Mouse (Mus musculus): ENCODE measurements around the gene Neo1. TPM values are rescaled to one million over a fixed set of nuclear protein-coding genes. Genes with fewer than 3 reads are reported as not detected.

Neo1 gene
- total RNA-seq (2014; fragmentation: Nextera tagmentation) (0.30 TPM in 1 of 2 replicates, not detected in the other), total RNA-seq (2017) (1.2 and 1.7 TPM in 2 replicates), polyA plus RNA-seq (2012) (not detected in 2 replicates)

- ATAC-seq (ENCODE audit: extremely low read depth, insufficient number of reproducible peaks, low FRiP score, poor library complexity, severe bottlenecking) (no peak), DNase-seq (ENCODE audit: low spot score) (no peak)
- TF ChIP-seq CTCF (IDR thresholded peaks at IDR 0.05; ENCODE audit: low read depth, low read length) (no peak), TAL1 (conservative IDR thresholded peaks at IDR 0.05; ENCODE audit: low read depth, low read length) (no peak), GATA2 (IDR thresholded peaks at IDR 0.05; ENCODE audit: borderline replicate concordance, low read depth, low read length) (no peak), GATA1 (IDR thresholded peaks at IDR 0.05; ENCODE audit: borderline replicate concordance, low read length) (no peak), POLR2AphosphoS5 (IDR thresholded peaks at IDR 0.05; ENCODE audit: insufficient replicate concordance, low read depth, low read length) (no peak)
- Histone ChIP-seq H3K4me3 (ENCODE audit: low read depth, low read length) (no peak within 1 kb of the TSS), H3K36me3 (replicated peaks) (no peaks in the 10 kb centered on the region), H3K4me1 (ENCODE audit: insufficient read depth, low read depth, low read length) (no peaks in the 10 kb centered on the region), H3K27me3 (ENCODE audit: insufficient read depth, low read length) (peaks cover 6% of the 10 kb centered on the region; the same call in 1 of the 2 replicates), H3K9me3 (replicated peaks) (peaks cover 18% of the 10 kb centered on the region)
These were observed at the start of gene Neo1 for GRCm38 (mm10) chr9:59036159-59036731. Neo1 (minus strand) TSS chr9:59036441.

GRCm38 (mm10) chr9:59075632-59076031, 39.4 kb upstream of the Neo1 start:
- DNase-seq (ENCODE audit: low spot score) (no peak), ATAC-seq (ENCODE audit: extremely low read depth, insufficient number of reproducible peaks, low FRiP score, poor library complexity, severe bottlenecking) (no peak)
- Histone ChIP-seq H3K4me3 (ENCODE audit: low read depth, low read length) (no peak overlapping the region), H3K9me3 (replicated peaks) (no peaks in the 10 kb centered on the region), H3K27me3 (ENCODE audit: insufficient read depth, low read length) (peaks cover 4% of the 10 kb centered on the region), H3K36me3 (replicated peaks) (no peaks in the 10 kb centered on the region), H3K4me1 (ENCODE audit: insufficient read depth, low read depth, low read length) (no peaks in the 10 kb centered on the region)
- TF ChIP-seq GATA2 (IDR thresholded peaks at IDR 0.05; ENCODE audit: borderline replicate concordance, low read depth, low read length) (no peak), GATA1 (IDR thresholded peaks at IDR 0.05; ENCODE audit: borderline replicate concordance, low read length) (no peak), TAL1 (conservative IDR thresholded peaks at IDR 0.05; ENCODE audit: low read depth, low read length) (no peak), POLR2AphosphoS5 (IDR thresholded peaks at IDR 0.05; ENCODE audit: insufficient replicate concordance, low read depth, low read length) (no peak), CTCF (IDR thresholded peaks at IDR 0.05; ENCODE audit: low read depth, low read length) (no peak)

- no peak overlapping the region for H3K4me3 ChIP-seq (ENCODE audit: low read depth, low read length)
These were observed 37.6 kb upstream of the Neo1 start for GRCm38 (mm10) chr9:59073887-59074286.

GRCm38 (mm10) chr9:59072076-59072777, 36.0 kb upstream of the Neo1 start:
- H3K27me3 ChIP-seq (ENCODE audit: insufficient read depth, low read length): peaks cover 4% of the 10 kb centered on the region
- TF ChIP-seq GATA1 (IDR thresholded peaks at IDR 0.05; ENCODE audit: borderline replicate concordance, low read length) (no peak), GATA2 (IDR thresholded peaks at IDR 0.05; ENCODE audit: borderline replicate concordance, low read depth, low read length) (no peak), TAL1 (conservative IDR thresholded peaks at IDR 0.05; ENCODE audit: low read depth, low read length) (no peak), POLR2AphosphoS5 (IDR thresholded peaks at IDR 0.05; ENCODE audit: insufficient replicate concordance, low read depth, low read length) (no peak), CTCF (IDR thresholded peaks at IDR 0.05; ENCODE audit: low read depth, low read length) (no peak)
- no peak for ATAC-seq (ENCODE audit: extremely low read depth, insufficient number of reproducible peaks, low FRiP score, poor library complexity, severe bottlenecking)
- no peaks in the 10 kb centered on the region for H3K4me1 ChIP-seq (ENCODE audit: insufficient read depth, low read depth, low read length)
- no peak overlapping the region for H3K4me3 ChIP-seq (ENCODE audit: low read depth, low read length)
- no peaks in the 10 kb centered on the region for H3K9me3 ChIP-seq (replicated peaks)
- DNase-seq (ENCODE audit: low spot score): no peak
- no peaks in the 10 kb centered on the region for H3K36me3 ChIP-seq (replicated peaks)

More at GRCm38 (mm10) chr9:59073887-59074286, 37.6 kb upstream of the Neo1 start:
- no peaks in the 10 kb centered on the region for H3K9me3 ChIP-seq (replicated peaks)
- no peaks in the 10 kb centered on the region for H3K36me3 ChIP-seq (replicated peaks)
- ATAC-seq (ENCODE audit: extremely low read depth, insufficient number of reproducible peaks, low FRiP score, poor library complexity, severe bottlenecking): no peak
- TF ChIP-seq TAL1 (conservative IDR thresholded peaks at IDR 0.05; ENCODE audit: low read depth, low read length): no peak
- no peak for TF ChIP-seq CTCF (IDR thresholded peaks at IDR 0.05; ENCODE audit: low read depth, low read length)
- TF ChIP-seq GATA1 (IDR thresholded peaks at IDR 0.05; ENCODE audit: borderline replicate concordance, low read length): no peak
- TF ChIP-seq GATA2 (IDR thresholded peaks at IDR 0.05; ENCODE audit: borderline replicate concordance, low read depth, low read length): no peak
- TF ChIP-seq POLR2AphosphoS5 (IDR thresholded peaks at IDR 0.05; ENCODE audit: insufficient replicate concordance, low read depth, low read length): no peak
- peaks cover 4% of the 10 kb centered on the region for H3K27me3 ChIP-seq (ENCODE audit: insufficient read depth, low read length)
- H3K4me1 ChIP-seq (ENCODE audit: insufficient read depth, low read depth, low read length): no peaks in the 10 kb centered on the region
- DNase-seq (ENCODE audit: low spot score): no peak

- ATAC-seq (ENCODE audit: extremely low read depth, insufficient number of reproducible peaks, low FRiP score, poor library complexity, severe bottlenecking) (no peak), DNase-seq (ENCODE audit: low spot score) (no peak)
- TF ChIP-seq TAL1 (conservative IDR thresholded peaks at IDR 0.05; ENCODE audit: low read depth, low read length) (no peak), POLR2AphosphoS5 (IDR thresholded peaks at IDR 0.05; ENCODE audit: insufficient replicate concordance, low read depth, low read length) (no peak), GATA2 (IDR thresholded peaks at IDR 0.05; ENCODE audit: borderline replicate concordance, low read depth, low read length) (no peak), CTCF (IDR thresholded peaks at IDR 0.05; ENCODE audit: low read depth, low read length) (no peak), GATA1 (IDR thresholded peaks at IDR 0.05; ENCODE audit: borderline replicate concordance, low read length) (no peak)
- Histone ChIP-seq H3K4me1 (ENCODE audit: insufficient read depth, low read depth, low read length) (no peaks in the 10 kb centered on the region), H3K27me3 (ENCODE audit: insufficient read depth, low read length) (peaks cover 4% of the 10 kb centered on the region), H3K36me3 (replicated peaks) (no peaks in the 10 kb centered on the region), H3K9me3 (replicated peaks) (no peaks in the 10 kb centered on the region), H3K4me3 (ENCODE audit: low read depth, low read length) (no peak overlapping the region)
These were observed 35.2 kb upstream of the Neo1 start for GRCm38 (mm10) chr9:59071220-59071977.

GRCm38 (mm10) chr9:59070216-59070615, 34.0 kb upstream of the Neo1 start:
- H3K4me1 ChIP-seq (ENCODE audit: insufficient read depth, low read depth, low read length): no peaks in the 10 kb centered on the region
- H3K9me3 ChIP-seq (replicated peaks): no peaks in the 10 kb centered on the region
- ATAC-seq (ENCODE audit: extremely low read depth, insufficient number of reproducible peaks, low FRiP score, poor library complexity, severe bottlenecking): no peak
- H3K36me3 ChIP-seq (replicated peaks): no peaks in the 10 kb centered on the region
- TF ChIP-seq POLR2AphosphoS5 (IDR thresholded peaks at IDR 0.05; ENCODE audit: insufficient replicate concordance, low read depth, low read length) (no peak), TAL1 (conservative IDR thresholded peaks at IDR 0.05; ENCODE audit: low read depth, low read length) (no peak), GATA1 (IDR thresholded peaks at IDR 0.05; ENCODE audit: borderline replicate concordance, low read length) (no peak), CTCF (IDR thresholded peaks at IDR 0.05; ENCODE audit: low read depth, low read length) (no peak), GATA2 (IDR thresholded peaks at IDR 0.05; ENCODE audit: borderline replicate concordance, low read depth, low read length) (no peak)
- no peak for DNase-seq (ENCODE audit: low spot score)
- H3K4me3 ChIP-seq (ENCODE audit: low read depth, low read length): no peak overlapping the region
- peaks cover 6% of the 10 kb centered on the region for H3K27me3 ChIP-seq (ENCODE audit: insufficient read depth, low read length)
